ENCODE assay signal across 8 mouse cellular contexts in the genomic region with DNA sequence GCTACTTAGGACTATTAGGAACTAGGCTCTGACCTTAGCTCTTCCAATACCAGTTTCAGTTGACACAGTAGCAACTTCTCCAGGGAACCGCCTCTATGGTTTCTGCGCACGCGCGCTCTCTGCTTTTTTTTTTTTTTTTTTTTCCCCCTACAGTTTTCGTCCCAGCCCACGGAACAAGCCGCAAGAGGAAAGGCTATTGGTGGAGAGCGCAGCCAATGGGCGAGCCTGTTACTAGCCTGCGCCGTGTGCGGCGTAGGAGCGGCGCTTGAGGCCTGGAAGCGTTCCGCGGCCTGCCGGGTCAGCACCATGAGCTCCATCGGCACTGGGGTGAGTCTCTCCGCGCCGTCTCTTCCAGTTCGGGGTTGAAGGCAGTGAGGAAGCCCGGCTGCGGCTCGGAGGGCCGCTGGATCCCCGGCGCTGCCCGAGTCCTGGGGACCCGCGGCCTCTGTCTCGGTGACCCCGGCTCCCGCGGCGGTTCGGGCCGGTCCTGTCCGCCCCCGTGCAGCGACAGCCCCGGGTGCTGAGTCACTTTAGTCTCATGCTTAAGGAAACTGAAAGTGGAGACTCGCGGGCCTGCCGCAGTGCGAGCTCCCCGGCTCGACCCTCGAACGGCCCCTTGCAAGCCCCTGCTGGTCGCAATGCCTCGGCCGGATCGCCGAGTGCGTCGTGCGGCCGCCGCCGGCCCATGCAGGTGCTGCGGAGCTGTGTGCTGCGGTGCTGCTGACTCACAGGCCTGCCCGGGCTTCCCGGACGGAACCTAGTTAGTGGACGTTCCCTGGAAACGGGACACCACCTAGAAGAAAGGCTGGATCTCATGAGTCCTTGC. TPM values are rescaled to one million over a fixed set of nuclear protein-coding genes. Genes with fewer than 3 reads are reported as not detected.
DNase-seq lines count a peak whose midpoint lies in the region; ATAC-seq lines count a peak whose summit lies in the region.

A gene (plus strand): TSS at position 181 of the 826 bp plus-strand sequence.

- peak within 1 kb of the TSS; percentile 93 for H3K27ac ChIP-seq in forebrain, embryonic 14.5 days (ENCODE audit: low read depth, low read length)
- H3K27ac ChIP-seq in neural tube, embryonic 15.5 days (replicated peaks): peak within 1 kb of the TSS; percentile 97

- peak; percentile 96 for DNase-seq in ES-CJ7 (ENCODE audit: low read depth, low spot score)
- DNase-seq in cerebellum, adult 11 months: peak; percentile 86
- peak; percentile 98 for DNase-seq in forebrain, embryonic 14.5 days (ENCODE audit: low spot score)
- DNase-seq in heart, postnatal 14 days: peak; percentile 89 to 91
- peak; percentile 91 for DNase-seq in layer of hippocampus, adult 11-12 months (ENCODE audit: low spot score)
- peak; percentile 92 to 94 for DNase-seq in lung, adult 18-20 months
- peak; percentile 94 for DNase-seq in testis, postnatal 14 days (ENCODE audit: low spot score)

- WGBS in forebrain, embryonic 14.5 days: under 1% methylated on average over 71 of the region's 71 CpGs
- WGBS in neural tube, embryonic 15.5 days: under 1% methylated on average over 71 of the region's 71 CpGs

- H3K9ac ChIP-seq in forebrain, embryonic 14.5 days (ENCODE audit: low read length): peak within 1 kb of the TSS; percentile 98
- H3K9ac ChIP-seq in neural tube, embryonic 15.5 days (replicated peaks): peak within 1 kb of the TSS; percentile 95

- peaks cover 8% of the 10 kb centered on the region for H3K4me1 ChIP-seq in forebrain, embryonic 14.5 days (ENCODE audit: control insufficient read depth, insufficient read depth, low read length)
- H3K4me1 ChIP-seq in neural tube, embryonic 15.5 days: peaks cover 18% of the 10 kb centered on the region

- no peaks in the 10 kb centered on the region for H3K27me3 ChIP-seq in forebrain, embryonic 14.5 days (replicated peaks; ENCODE audit: control insufficient read depth, insufficient read depth, low read length)
- H3K27me3 ChIP-seq in neural tube, embryonic 15.5 days (replicated peaks): no peaks in the 10 kb centered on the region

- no peaks in the 10 kb centered on the region for H3K9me3 ChIP-seq in forebrain, embryonic 14.5 days (replicated peaks; ENCODE audit: control insufficient read depth, low read length)
- no peaks in the 10 kb centered on the region for H3K9me3 ChIP-seq in neural tube, embryonic 15.5 days (replicated peaks)

- ATAC-seq in forebrain, embryonic 14.5 days: peak; percentile 99
- peak; percentile 99 for ATAC-seq in neural tube, embryonic 15.5 days (ENCODE audit: low FRiP score)

- peak within 1 kb of the TSS; percentile 72 for H3K4me2 ChIP-seq in forebrain, embryonic 14.5 days (ENCODE audit: low read length)
- H3K4me2 ChIP-seq in neural tube, embryonic 15.5 days: peak within 1 kb of the TSS; percentile 74

- peak within 1 kb of the TSS; percentile 93 for H3K4me3 ChIP-seq in forebrain, embryonic 14.5 days (ENCODE audit: low read depth, low read length)
- H3K4me3 ChIP-seq in neural tube, embryonic 15.5 days (replicated peaks): peak within 1 kb of the TSS; percentile 99

- peaks cover 11% of the 10 kb centered on the region; the same call in 1 of the 2 replicates for H3K36me3 ChIP-seq in forebrain, embryonic 14.5 days (ENCODE audit: control insufficient read depth, insufficient read depth, low read length)
- 0 out of 2 replicates have a peak, but pooled peaks cover 4% of the 10 kb centered on the region for H3K36me3 ChIP-seq in neural tube, embryonic 15.5 days

- intact Hi-C loops in heart, postnatal 14 days (cut with DNase I): loop anchor here (5.0 kb wide), 1 partner anchor 163 kb away; a partner anchor contains a TSS

RNA-seq across cellular contexts. Expression of the gene that starts here (rescaled TPM):
- 540 and 656 TPM in 2 replicates for polyA plus RNA-seq in forebrain, embryonic 14.5 days (2014; fragmentation: Nextera tagmentation; extraction: Ambion mirVana)
- 100 to 1,000 TPM; 218 to 231 TPM for total RNA-seq in heart, postnatal 14 days (2021)
- polyA plus RNA-seq in neural tube, embryonic 15.5 days (2015; fragmentation: Nextera tagmentation; extraction: Ambion mirVana): 522 and 529 TPM in 2 replicates

Comparison
In these comparisons a context has a peak if more than half of its experiments do, and no peak if none do; other contexts are left out.
1. Peak in every context shown above with its lines: DNase-seq, ATAC-seq, H3K4me3 ChIP-seq and H3K27ac ChIP-seq.